8 mouse cellular contexts compared by ENCODE assay signal in genomic region chr12:8640711-8641424, GRCm38 (mm10). TPM values are rescaled to one million over a fixed set of nuclear protein-coding genes. Genes with fewer than 3 reads are reported as not detected.
DNase-seq lines count a peak whose midpoint lies in the region; ATAC-seq and TF ChIP-seq lines count a peak whose summit lies in the region.

No protein-coding gene starts in this region.

- DNase-seq in 3134 (ENCODE audit: extremely low read depth, insufficient read length, low spot score), result peak; percentile 95
- peak; percentile 99 for DNase-seq in adrenal gland, postnatal 36 days
- peak; percentile 98 to 100 for DNase-seq in heart, adult 18-20 months
- DNase-seq in kidney, adult 2 months, result peak; percentile 99
- DNase-seq in spleen, adult 2 months (ENCODE audit: low read depth in 1 of 2, low spot score in 2 of 2), result peak; percentile 91 to 97

- H3K9ac ChIP-seq in embryonic facial prominence, embryonic 13.5 days, result peak overlapping the region; percentile 95
- H3K9ac ChIP-seq in limb, embryonic 12.5 days (replicated peaks), result peak overlapping the region; percentile 91
- H3K9ac ChIP-seq in midbrain, embryonic 15.5 days, result peak overlapping the region; percentile 100

- no peaks in the 10 kb centered on the region for H3K9me3 ChIP-seq in embryonic facial prominence, embryonic 13.5 days
- no peaks in the 10 kb centered on the region for H3K9me3 ChIP-seq in limb, embryonic 12.5 days
- H3K9me3 ChIP-seq in midbrain, embryonic 15.5 days, result no peaks in the 10 kb centered on the region

- peak overlapping the region; percentile 80 for H3K4me3 ChIP-seq in embryonic facial prominence, embryonic 13.5 days
- peak overlapping the region; percentile 92 for H3K4me3 ChIP-seq in kidney, adult 2 months (ENCODE audit: insufficient read depth, low read depth, low read length)
- peak overlapping the region; percentile 78 for H3K4me3 ChIP-seq in limb, embryonic 12.5 days (replicated peaks)
- peak overlapping the region; percentile 99 for H3K4me3 ChIP-seq in midbrain, embryonic 15.5 days
- peak overlapping the region; percentile 99 for H3K4me3 ChIP-seq in spleen, adult 2 months (ENCODE audit: extremely low read depth, insufficient read depth, insufficient read length)

- no peaks in the 10 kb centered on the region for H3K27me3 ChIP-seq in embryonic facial prominence, embryonic 13.5 days
- no peaks in the 10 kb centered on the region for H3K27me3 ChIP-seq in kidney, adult 2 months (replicated peaks; ENCODE audit: control insufficient read depth, insufficient read depth, low read length)
- no peaks in the 10 kb centered on the region for H3K27me3 ChIP-seq in limb, embryonic 12.5 days
- no peaks in the 10 kb centered on the region for H3K27me3 ChIP-seq in midbrain, embryonic 15.5 days (replicated peaks)
- no peaks in the 10 kb centered on the region for H3K27me3 ChIP-seq in spleen, adult 2 months (ENCODE audit: control insufficient read depth, insufficient read depth, low read length)

- TF ChIP-seq POLR2A in kidney, adult 2 months (IDR thresholded peaks at IDR 0.05; ENCODE audit: low read depth, low read length), result no peak
- TF ChIP-seq POLR2A in spleen, adult 2 months (IDR thresholded peaks at IDR 0.05; ENCODE audit: low read depth, low read length), result peak; percentile 7; the same call in 1 of the 2 replicates

- ATAC-seq in embryonic facial prominence, embryonic 13.5 days (ENCODE audit: insufficient number of reproducible peaks, insufficient read depth, low FRiP score, low TSS enrichment, low read depth), result peak; percentile 97
- peak; percentile 98 for ATAC-seq in limb, embryonic 12.5 days (ENCODE audit: insufficient number of reproducible peaks, insufficient read depth, low FRiP score, low TSS enrichment, low read depth)
- ATAC-seq in midbrain, embryonic 15.5 days (replicated peaks), result peak; percentile 99

- peak overlapping the region; percentile 68 for H3K4me2 ChIP-seq in embryonic facial prominence, embryonic 13.5 days
- H3K4me2 ChIP-seq in limb, embryonic 12.5 days, result peak overlapping the region; percentile 62
- H3K4me2 ChIP-seq in midbrain, embryonic 15.5 days, result peak overlapping the region; percentile 52

- no peak for TF ChIP-seq CTCF in kidney, adult 2 months (conservative IDR thresholded peaks at IDR 0.05; ENCODE audit: insufficient read depth, insufficient read length, low read depth, low read length)
- no peak for TF ChIP-seq CTCF in spleen, adult 2 months (IDR thresholded peaks at IDR 0.05; ENCODE audit: extremely low read depth, insufficient read depth, insufficient read length, insufficient replicate concordance)

- H3K4me1 ChIP-seq in embryonic facial prominence, embryonic 13.5 days, result 0 out of 2 replicates have a peak, but pooled peaks cover 4% of the 10 kb centered on the region
- no peaks in the 10 kb centered on the region; the same call in 1 of the 2 replicates for H3K4me1 ChIP-seq in kidney, adult 2 months (ENCODE audit: control insufficient read depth, insufficient read depth, low read length)
- H3K4me1 ChIP-seq in limb, embryonic 12.5 days (replicated peaks), result no peaks in the 10 kb centered on the region
- no peaks in the 10 kb centered on the region for H3K4me1 ChIP-seq in midbrain, embryonic 15.5 days
- no peaks in the 10 kb centered on the region for H3K4me1 ChIP-seq in spleen, adult 2 months (ENCODE audit: control insufficient read depth, insufficient read depth, insufficient read length)

- WGBS in embryonic facial prominence, embryonic 13.5 days, result under 1% methylated on average over 47 of the region's 47 CpGs
- WGBS in kidney, adult 2 months, result under 1% methylated on average over 47 of the region's 47 CpGs
- under 1% methylated on average over 46 of the region's 47 CpGs for WGBS in limb, embryonic 12.5 days
- under 1% methylated on average over 47 of the region's 47 CpGs for WGBS in midbrain, embryonic 15.5 days
- WGBS in spleen, adult 2 months, result under 1% methylated on average over 46 of the region's 47 CpGs

- peak overlapping the region; percentile 97 for H3K27ac ChIP-seq in embryonic facial prominence, embryonic 13.5 days
- H3K27ac ChIP-seq in kidney, adult 2 months (ENCODE audit: insufficient read depth, low read depth, low read length), result peak overlapping the region; percentile 99
- H3K27ac ChIP-seq in limb, embryonic 12.5 days, result peak overlapping the region; percentile 95
- peak overlapping the region; percentile 99 for H3K27ac ChIP-seq in midbrain, embryonic 15.5 days
- H3K27ac ChIP-seq in spleen, adult 2 months (ENCODE audit: insufficient read depth, low read length), result peak overlapping the region; percentile 100

- H3K36me3 ChIP-seq in embryonic facial prominence, embryonic 13.5 days, result no peaks in the 10 kb centered on the region
- H3K36me3 ChIP-seq in kidney, adult 2 months (ENCODE audit: control insufficient read depth, insufficient read depth, low read length), result no peaks in the 10 kb centered on the region
- H3K36me3 ChIP-seq in limb, embryonic 12.5 days, result no peaks in the 10 kb centered on the region
- H3K36me3 ChIP-seq in midbrain, embryonic 15.5 days (replicated peaks), result no peaks in the 10 kb centered on the region
- no peaks in the 10 kb centered on the region for H3K36me3 ChIP-seq in spleen, adult 2 months (ENCODE audit: control insufficient read depth, insufficient read depth, low read length)

RNA-seq across cellular contexts. Expression of gene Pum2, which starts 33.1 kb away (rescaled TPM):
- total RNA-seq in adrenal gland, postnatal 36 days (2021), result 100 to 1,000 TPM; 146 to 162 TPM
- polyA plus RNA-seq in embryonic facial prominence, embryonic 13.5 days (2015; fragmentation: Nextera tagmentation; extraction: Ambion mirVana), result 50.2 and 53.6 TPM in 2 replicates
- total RNA-seq in heart, adult 18-20 months (2021), result 100 to 1,000 TPM; 141 to 144 TPM
- polyA plus RNA-seq in kidney, adult 2 months (2012; rRNA removed), result 42.1 and 43.3 TPM in 2 replicates
- 64.9 and 69.4 TPM in 2 replicates for polyA plus RNA-seq in limb, embryonic 12.5 days (2016; fragmentation: Nextera tagmentation; extraction: Ambion mirVana)
- polyA plus RNA-seq in midbrain, embryonic 15.5 days (2015; fragmentation: Nextera tagmentation; extraction: Ambion mirVana), result 50.0 and 51.1 TPM in 2 replicates
- 46.2 and 53.6 TPM in 2 replicates for polyA plus RNA-seq in spleen, adult 2 months (2012; rRNA removed)

RNA-seq across cellular contexts. Expression of gene Slc7a15, which starts 42.0 kb away (rescaled TPM):
- not detected for total RNA-seq in adrenal gland, postnatal 36 days (2021)
- polyA plus RNA-seq in embryonic facial prominence, embryonic 13.5 days (2015; fragmentation: Nextera tagmentation; extraction: Ambion mirVana), result 0.17 TPM in 1 of 2 replicates, not detected in the other
- not detected for total RNA-seq in heart, adult 18-20 months (2021)
- 0.49 and 0.61 TPM in 2 replicates for polyA plus RNA-seq in kidney, adult 2 months (2012; rRNA removed)
- not detected in 2 replicates for polyA plus RNA-seq in limb, embryonic 12.5 days (2016; fragmentation: Nextera tagmentation; extraction: Ambion mirVana)
- not detected in 2 replicates for polyA plus RNA-seq in midbrain, embryonic 15.5 days (2015; fragmentation: Nextera tagmentation; extraction: Ambion mirVana)
- polyA plus RNA-seq in spleen, adult 2 months (2012; rRNA removed), result not detected in 2 replicates

Comparison
In these comparisons a context has a peak if more than half of its experiments do, and no peak if none do; other contexts are left out.
1. Peak in every context shown above with its lines: DNase-seq, ATAC-seq, H3K4me3 ChIP-seq and H3K27ac ChIP-seq.